Mouse (Mus musculus): ENCODE results near the gene Tspan15. TPM values are rescaled to one million over a fixed set of nuclear protein-coding genes. Genes with fewer than 3 reads are reported as not detected.
A peak's percentile ranks its signal among the peaks of the same experiment; 100 is the strongest.

Gene Tspan15
- polyA plus RNA-seq, 1 experiment from 2014 or later = 96.8 TPM

- H3K27ac ChIP-seq (ENCODE audit: low read depth, low read length) = no peak overlapping the region
- H3K9me3 ChIP-seq (ENCODE audit: control insufficient read depth) = no peaks in the 10 kb centered on the region
- H3K4me2 ChIP-seq (replicated peaks; ENCODE audit: low read depth) = no peak overlapping the region
- ATAC-seq = no peak
- 23% methylated on average over 2 of the region's 2 CpGs for WGBS
- no peak for TF ChIP-seq CTCF (IDR thresholded peaks at IDR 0.05; ENCODE audit: low read depth)
- no peaks in the 10 kb centered on the region for H3K27me3 ChIP-seq (replicated peaks; ENCODE audit: control insufficient read depth, insufficient read depth, low read length)
- no peak overlapping the region for H3K4me3 ChIP-seq (ENCODE audit: low read depth, low read length)
- H3K36me3 ChIP-seq (ENCODE audit: control insufficient read depth, insufficient read depth) = peaks cover 5% of the 10 kb centered on the region; the same call in 1 of the 2 replicates
- H3K9ac ChIP-seq (ENCODE audit: low read depth, low read length) = no peak overlapping the region
- H3K4me1 ChIP-seq (replicated peaks; ENCODE audit: control insufficient read depth, insufficient read depth, low read length) = 0 out of 2 replicates have a peak, but pooled peaks cover 2% of the 10 kb centered on the region
Observed at GRCm38 (mm10) chr10:62264299-62264698, 33.2 kb upstream of the Tspan15 start.

- 0 out of 2 replicates have a peak, but pooled peaks cover 2% of the 10 kb centered on the region for H3K4me1 ChIP-seq (replicated peaks; ENCODE audit: control insufficient read depth, insufficient read depth, low read length)
- H3K4me3 ChIP-seq (ENCODE audit: low read depth, low read length) = no peak overlapping the region
- H3K36me3 ChIP-seq (ENCODE audit: control insufficient read depth, insufficient read depth) = no peaks in the 10 kb centered on the region
- TF ChIP-seq CTCF (IDR thresholded peaks at IDR 0.05; ENCODE audit: low read depth) = peak; percentile 87
- peak; percentile 78 for ATAC-seq
- no peak overlapping the region for H3K27ac ChIP-seq (ENCODE audit: low read depth, low read length)
- H3K9me3 ChIP-seq (ENCODE audit: control insufficient read depth) = no peaks in the 10 kb centered on the region
- no peak overlapping the region; the same call in 1 of the 2 replicates for H3K4me2 ChIP-seq (replicated peaks; ENCODE audit: low read depth)
- H3K9ac ChIP-seq (ENCODE audit: low read depth, low read length) = no peak overlapping the region
- no peaks in the 10 kb centered on the region for H3K27me3 ChIP-seq (replicated peaks; ENCODE audit: control insufficient read depth, insufficient read depth, low read length)
- 13% methylated on average over 18 of the region's 18 CpGs for WGBS
Observed at GRCm38 (mm10) chr10:62261115-62261886, 30.2 kb upstream of the Tspan15 start.

GRCm38 (mm10) chr10:62258298-62258697 is 27.2 kb upstream of the Tspan15 start:
- no peaks in the 10 kb centered on the region for H3K36me3 ChIP-seq (ENCODE audit: control insufficient read depth, insufficient read depth)
- no peaks in the 10 kb centered on the region for H3K9me3 ChIP-seq (ENCODE audit: control insufficient read depth)
- no peaks in the 10 kb centered on the region for H3K27me3 ChIP-seq (replicated peaks; ENCODE audit: control insufficient read depth, insufficient read depth, low read length)
- H3K4me3 ChIP-seq (ENCODE audit: low read depth, low read length) = no peak overlapping the region
- 0 out of 2 replicates have a peak, but pooled peaks cover 2% of the 10 kb centered on the region for H3K4me1 ChIP-seq (replicated peaks; ENCODE audit: control insufficient read depth, insufficient read depth, low read length)
- 88% methylated on average over 5 of the region's 5 CpGs for WGBS
- no peak for TF ChIP-seq CTCF (IDR thresholded peaks at IDR 0.05; ENCODE audit: low read depth)
- H3K9ac ChIP-seq (ENCODE audit: low read depth, low read length) = no peak overlapping the region
- no peak for ATAC-seq
- no peak overlapping the region for H3K27ac ChIP-seq (ENCODE audit: low read depth, low read length)
- H3K4me2 ChIP-seq (replicated peaks; ENCODE audit: low read depth) = no peak overlapping the region

- no peak overlapping the region for H3K4me3 ChIP-seq (ENCODE audit: low read depth, low read length)
- 81% methylated on average over 27 of the region's 27 CpGs for WGBS
- H3K27me3 ChIP-seq (replicated peaks; ENCODE audit: control insufficient read depth, insufficient read depth, low read length) = no peaks in the 10 kb centered on the region
- TF ChIP-seq CTCF (IDR thresholded peaks at IDR 0.05; ENCODE audit: low read depth) = no peak
- H3K9me3 ChIP-seq (ENCODE audit: control insufficient read depth) = no peaks in the 10 kb centered on the region
- H3K36me3 ChIP-seq (ENCODE audit: control insufficient read depth, insufficient read depth) = no peaks in the 10 kb centered on the region
- H3K27ac ChIP-seq (ENCODE audit: low read depth, low read length) = no peak overlapping the region
- H3K4me2 ChIP-seq (replicated peaks; ENCODE audit: low read depth) = no peak overlapping the region
- H3K9ac ChIP-seq (ENCODE audit: low read depth, low read length) = no peak overlapping the region
- H3K4me1 ChIP-seq (replicated peaks; ENCODE audit: control insufficient read depth, insufficient read depth, low read length) = no peaks in the 10 kb centered on the region
- no peak for ATAC-seq
Observed at GRCm38 (mm10) chr10:62252496-62253235, 21.6 kb upstream of the Tspan15 start.

GRCm38 (mm10) chr10:62252000-62252488 is 21.0 kb upstream of the Tspan15 start, which contains the start of gene Tacr2:
TSS of gene Tacr2 (plus strand) at chr10:62252438.
- ATAC-seq = no peak
- Histone ChIP-seq H3K9me3 (ENCODE audit: control insufficient read depth) (no peaks in the 10 kb centered on the region), H3K27me3 (replicated peaks; ENCODE audit: control insufficient read depth, insufficient read depth, low read length) (no peaks in the 10 kb centered on the region), H3K4me2 (replicated peaks; ENCODE audit: low read depth) (no peak within 1 kb of the TSS), H3K36me3 (ENCODE audit: control insufficient read depth, insufficient read depth) (no peaks in the 10 kb centered on the region), H3K27ac (ENCODE audit: low read depth, low read length) (no peak within 1 kb of the TSS), H3K4me3 (ENCODE audit: low read depth, low read length) (no peak within 1 kb of the TSS), H3K9ac (ENCODE audit: low read depth, low read length) (no peak within 1 kb of the TSS), H3K4me1 (replicated peaks; ENCODE audit: control insufficient read depth, insufficient read depth, low read length) (no peaks in the 10 kb centered on the region)
- 67% methylated on average over 12 of the region's 12 CpGs for WGBS
- no peak for TF ChIP-seq CTCF (IDR thresholded peaks at IDR 0.05; ENCODE audit: low read depth)

GRCm38 (mm10) chr10:62247815-62248214 is 16.8 kb upstream of the Tspan15 start:
- no peak overlapping the region for H3K4me2 ChIP-seq (replicated peaks; ENCODE audit: low read depth)
- no peaks in the 10 kb centered on the region for H3K36me3 ChIP-seq (ENCODE audit: control insufficient read depth, insufficient read depth)
- H3K4me1 ChIP-seq (replicated peaks; ENCODE audit: control insufficient read depth, insufficient read depth, low read length) = no peaks in the 10 kb centered on the region
- H3K4me3 ChIP-seq (ENCODE audit: low read depth, low read length) = no peak overlapping the region
- ATAC-seq = no peak; the same call in 1 of the 2 replicates
- no peak overlapping the region for H3K9ac ChIP-seq (ENCODE audit: low read depth, low read length)
- TF ChIP-seq CTCF (IDR thresholded peaks at IDR 0.05; ENCODE audit: low read depth) = no peak
- 13% methylated on average over 8 of the region's 8 CpGs for WGBS
- H3K27me3 ChIP-seq (replicated peaks; ENCODE audit: control insufficient read depth, insufficient read depth, low read length) = no peaks in the 10 kb centered on the region
- H3K27ac ChIP-seq (ENCODE audit: low read depth, low read length) = 0 out of 2 replicates have a peak overlapping the region, but pooled peaks have one; percentile 60
- no peaks in the 10 kb centered on the region for H3K9me3 ChIP-seq (ENCODE audit: control insufficient read depth)

Data from intestine, postnatal 0 days (tissue).